Mouse (Mus musculus): Measurements from ENCODE around the gene C2cd3.
A peak's percentile ranks its signal among the peaks of the same experiment; 100 is the strongest.

C2cd3 gene

DNA sequence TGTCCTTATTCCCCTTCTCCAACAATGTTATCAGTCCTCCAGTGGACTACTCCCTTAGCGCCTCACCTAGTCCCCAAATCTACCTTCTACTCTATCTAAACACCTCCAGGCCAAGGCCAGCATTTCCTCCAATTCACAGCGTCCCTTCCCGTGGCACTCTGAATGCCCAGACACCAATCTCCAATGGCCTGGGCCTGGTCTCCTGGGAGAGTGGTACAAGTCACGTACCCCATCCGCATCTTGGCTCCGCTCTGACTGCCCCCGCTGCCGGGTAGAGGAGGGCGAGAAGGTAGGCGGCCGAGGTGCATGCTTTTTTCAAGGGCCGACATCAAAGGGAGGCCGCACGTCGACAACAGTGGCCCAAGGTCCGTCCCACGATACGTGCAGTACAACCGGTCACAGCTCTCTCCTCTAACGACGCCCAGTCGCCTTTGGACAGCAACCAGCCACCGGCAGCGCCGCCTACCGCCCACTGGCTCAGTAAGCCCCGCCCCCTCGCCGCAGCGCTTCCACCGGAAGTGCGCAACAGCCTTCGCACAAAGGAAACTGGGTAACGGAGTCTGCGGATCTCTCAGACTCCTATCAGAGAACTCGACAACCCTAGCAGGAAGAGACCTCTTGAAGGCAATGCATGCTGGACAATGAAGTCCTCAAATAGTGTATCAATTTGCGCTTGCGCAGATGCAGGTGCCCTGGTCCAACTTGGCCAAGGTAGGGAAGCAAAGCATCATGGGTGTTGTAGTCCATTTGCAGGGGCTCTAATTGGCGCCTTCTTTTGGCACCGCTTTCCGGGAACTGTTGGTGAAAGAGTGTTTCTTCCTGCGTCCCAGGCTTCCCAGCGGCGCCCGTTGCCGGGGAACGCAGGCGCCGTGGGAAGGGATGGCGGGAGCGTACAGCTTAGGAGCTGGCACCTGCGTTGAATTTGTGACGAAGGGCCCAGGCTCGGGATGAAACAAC is at the start of gene C2cd3, which contains the start of gene Ppme1:
Gene C2cd3 (plus strand): TSS at position 739 of the 957 bp plus-strand sequence.
Gene Ppme1 (minus strand): TSS at position 813 of the 957 bp plus-strand sequence.
- peak; percentile 98 for DNase-seq

DNA sequence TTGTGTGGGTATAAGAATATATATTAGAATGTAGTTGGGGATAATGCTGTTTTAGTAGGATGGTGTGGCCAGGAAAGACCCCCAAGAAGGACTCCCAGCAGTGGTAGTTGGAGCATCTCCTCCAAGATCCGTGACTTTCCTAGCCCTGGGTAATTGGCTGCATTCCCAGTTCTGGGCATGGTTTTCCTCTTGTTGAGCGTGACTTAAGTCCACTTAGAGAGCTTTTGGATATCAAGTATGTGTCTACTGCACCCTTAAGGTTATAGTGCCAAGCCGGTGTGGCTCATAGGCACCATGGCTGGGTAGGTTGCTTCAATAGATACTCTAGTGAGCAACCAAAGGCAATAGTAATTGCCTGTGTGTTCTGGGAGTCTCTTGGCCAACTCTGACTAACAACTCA is 48.3 kb upstream of the C2cd3 start:
- no peak for DNase-seq

DNA sequence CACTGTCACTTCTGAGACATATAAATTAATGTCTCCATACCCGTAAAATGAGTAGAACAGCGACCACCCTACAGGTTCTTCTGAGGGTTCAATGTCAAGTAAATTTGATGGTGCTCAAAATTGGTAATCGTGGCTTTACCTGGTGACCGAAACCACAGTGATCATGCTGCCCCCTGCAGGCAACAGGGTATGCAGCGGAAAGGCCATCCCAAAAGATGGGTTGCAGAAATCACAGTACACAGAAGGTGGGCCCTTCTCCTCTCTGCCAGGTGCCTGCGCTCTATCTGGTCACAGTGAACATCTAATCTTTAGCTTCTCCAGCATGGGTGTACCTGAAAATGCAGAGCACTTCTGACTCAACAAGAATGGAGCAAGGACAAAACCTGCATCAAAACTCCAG is 46.6 kb upstream of the C2cd3 start:
- peak; percentile 72 for DNase-seq

DNA sequence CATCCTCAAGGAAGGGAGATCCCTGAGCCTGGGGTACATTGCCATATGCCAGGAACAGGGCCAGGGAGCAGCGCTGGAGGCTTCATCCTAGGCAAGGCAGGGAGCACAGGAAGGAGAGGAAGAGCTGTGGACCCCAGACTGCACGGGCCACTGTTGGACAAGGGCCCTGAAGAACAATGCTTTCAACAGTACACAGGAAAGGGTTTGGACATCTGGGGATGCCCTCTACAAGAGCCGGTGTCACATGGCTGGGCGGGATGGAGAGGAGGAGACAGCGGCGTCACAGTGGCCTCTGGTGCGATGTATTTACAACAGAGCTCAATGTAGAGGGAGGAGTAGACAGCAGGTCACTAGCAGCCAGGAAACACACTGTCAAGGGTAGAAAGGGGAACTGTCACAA is 44.5 kb upstream of the C2cd3 start:
- DNase-seq: no peak

DNA sequence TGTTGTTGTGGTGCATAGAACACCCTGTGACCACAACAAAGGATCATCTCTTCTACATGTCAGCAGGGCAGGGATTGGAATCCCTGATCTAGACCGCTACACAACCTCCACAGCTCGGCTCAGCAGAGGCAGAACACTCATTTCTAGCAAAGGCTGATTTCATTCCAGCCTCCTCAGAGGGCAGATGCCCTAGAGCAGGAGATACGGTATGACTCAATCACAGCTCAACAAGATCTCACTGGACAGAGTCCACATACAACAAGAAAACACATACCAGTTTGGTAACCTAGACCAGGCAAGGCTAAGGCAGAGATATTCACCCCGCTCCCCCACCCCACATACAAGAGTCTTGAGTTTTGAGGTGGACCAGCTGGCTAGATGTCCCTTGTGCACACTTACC is 43.4 kb upstream of the C2cd3 start:
- DNase-seq: no peak

DNA sequence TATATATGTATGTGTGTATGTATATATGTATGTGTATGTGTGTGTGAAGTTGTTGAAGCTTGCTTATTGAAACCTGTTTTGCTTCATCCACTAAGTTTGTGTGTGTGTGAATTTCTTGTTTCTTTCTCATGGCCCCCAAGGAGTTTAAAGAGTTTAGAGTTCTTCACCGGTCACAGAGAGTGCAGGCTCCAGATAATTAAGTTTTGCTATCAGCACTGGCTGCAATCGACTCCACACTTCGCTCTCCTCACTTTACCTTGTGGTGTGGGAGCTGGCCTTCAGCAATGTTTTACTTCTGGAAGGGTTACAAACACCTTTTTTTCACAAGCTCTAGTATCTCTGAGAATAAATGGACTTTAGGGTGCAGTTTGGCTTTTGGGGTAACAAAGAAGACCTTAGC is 40.8 kb upstream of the C2cd3 start:
- DNase-seq: no peak

DNA sequence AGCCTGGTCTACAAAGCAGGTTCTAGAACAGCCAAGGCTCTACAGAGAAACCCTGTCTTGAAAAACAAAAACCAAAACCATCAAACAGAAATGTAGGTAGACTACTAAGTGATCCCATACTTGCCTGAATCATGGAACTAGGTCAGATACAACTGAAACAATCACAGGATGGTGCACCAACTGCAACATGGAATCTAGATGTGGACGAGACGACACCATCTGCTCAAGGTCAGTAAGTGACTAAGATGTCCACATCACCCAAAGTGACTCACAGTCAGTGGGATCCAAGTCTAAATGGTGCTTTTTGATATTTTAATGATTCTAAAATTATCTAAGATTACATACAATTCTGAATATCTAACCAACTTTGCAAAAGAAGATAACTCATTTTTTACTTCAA is 36.1 kb upstream of the C2cd3 start:
- DNase-seq: no peak

DNA sequence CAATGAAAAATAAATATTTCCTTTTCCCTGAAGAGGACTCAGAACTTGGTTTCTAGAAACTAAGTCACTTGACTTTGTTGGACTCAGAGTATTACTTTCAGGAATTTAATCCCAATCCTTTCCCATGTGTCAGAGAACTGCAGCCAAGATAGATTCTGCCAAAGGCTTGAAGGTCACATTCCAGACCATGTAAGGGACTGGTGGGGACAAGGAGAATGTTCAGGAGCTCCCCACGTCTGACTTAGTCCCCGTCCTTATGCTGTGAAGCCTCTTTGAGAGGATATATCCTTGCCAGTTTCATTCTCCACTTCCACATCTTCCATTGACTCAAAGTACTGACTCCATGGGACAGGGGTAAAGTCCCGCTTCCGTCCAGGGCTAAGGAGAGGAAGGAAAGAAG is 17.0 kb upstream of the C2cd3 start:
- DNase-seq: no peak

DNA sequence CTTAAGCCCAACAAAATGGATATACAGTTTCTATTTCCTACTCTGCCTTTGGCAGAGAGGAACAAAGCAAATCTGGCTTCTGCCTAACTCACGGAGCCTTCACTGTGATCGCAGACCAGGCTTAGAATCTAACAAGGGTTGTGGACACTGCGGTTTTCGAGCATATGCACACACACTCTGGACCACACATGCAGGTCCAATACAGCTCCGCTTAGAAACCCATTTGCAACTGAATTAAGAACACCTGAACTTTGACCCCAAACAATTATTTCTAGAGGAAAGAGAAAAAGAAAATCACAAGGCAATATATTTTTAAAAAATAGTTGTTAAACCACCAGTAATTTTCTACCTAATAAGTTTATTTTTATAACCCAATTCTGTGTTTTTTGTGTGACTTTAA is 15.7 kb upstream of the C2cd3 start:
- no peak for DNase-seq

DNA sequence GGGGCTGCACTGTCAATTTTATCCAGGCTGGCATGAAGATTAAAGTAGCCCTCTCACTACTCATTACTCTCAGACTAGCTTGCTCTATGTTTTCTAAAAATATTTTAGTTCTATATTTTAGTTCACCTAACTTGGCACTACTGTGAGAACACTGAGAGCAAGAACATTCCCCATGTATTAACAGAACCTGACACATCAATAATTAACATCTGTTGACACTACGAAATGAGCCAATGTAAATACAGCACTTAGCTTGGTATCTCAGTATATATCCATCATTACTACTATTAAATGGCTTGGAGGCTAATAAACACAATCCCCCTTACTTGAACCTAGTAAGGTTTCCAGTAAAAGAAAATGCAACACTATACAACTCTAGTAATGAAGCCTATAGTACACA is 15.3 kb upstream of the C2cd3 start:
- no peak for DNase-seq

DNA sequence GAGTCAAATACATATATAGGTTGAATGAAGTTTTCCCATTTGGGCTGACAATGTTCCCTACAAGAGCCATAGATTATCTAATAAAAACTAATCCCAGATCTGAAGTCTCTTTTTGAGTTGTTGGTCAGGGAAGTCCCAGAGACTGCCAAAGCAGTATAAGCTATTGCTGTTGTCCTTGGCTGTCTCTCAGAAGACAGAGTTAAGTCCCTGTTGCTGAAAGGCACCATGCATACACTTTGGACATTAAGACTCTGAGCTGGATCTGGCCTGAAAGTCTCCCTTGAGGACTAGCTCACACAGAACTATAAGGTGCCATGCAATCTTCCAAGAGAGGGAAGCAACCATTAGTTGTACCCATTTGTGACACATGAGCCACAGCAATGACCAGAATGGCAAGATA is 14.2 kb upstream of the C2cd3 start:
- DNase-seq: no peak

DNA sequence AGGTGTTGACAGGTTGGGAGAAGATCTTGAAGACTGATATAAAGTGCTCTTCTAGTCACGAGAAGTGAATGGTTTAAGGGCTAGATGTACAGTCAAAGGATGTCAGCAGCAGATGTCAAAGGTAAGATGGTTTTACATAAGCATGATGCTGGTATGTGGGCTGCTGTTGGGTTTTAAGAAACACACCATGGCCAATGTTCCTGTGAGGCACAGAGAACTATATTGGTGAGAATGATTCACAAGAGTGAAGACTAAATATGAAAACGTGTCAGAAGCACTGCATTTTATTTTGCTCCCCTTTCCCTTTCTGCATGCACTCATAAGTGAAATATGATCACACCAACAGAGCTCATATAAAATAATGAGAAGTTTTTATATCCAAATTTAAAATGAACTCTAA is 8.9 kb upstream of the C2cd3 start:
- DNase-seq: no peak

DNA sequence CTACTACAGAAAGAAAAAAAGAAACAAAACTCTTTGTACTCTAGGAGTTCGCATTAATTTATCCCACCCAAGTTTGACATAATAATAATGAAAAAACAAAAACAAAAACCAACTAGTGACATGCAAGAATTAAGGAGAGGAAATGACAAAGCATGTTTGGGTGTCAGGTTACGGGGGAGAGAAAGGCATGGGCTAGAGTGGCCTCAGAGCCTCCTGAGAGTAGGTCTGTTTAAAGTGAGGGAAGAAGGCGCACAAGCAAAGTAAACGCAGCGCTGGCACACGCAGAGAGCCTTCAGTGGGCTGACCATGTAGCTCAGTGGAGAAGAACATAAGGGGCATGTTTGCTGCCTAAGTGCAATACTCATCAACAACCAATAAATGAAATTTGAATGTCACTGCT is 7.1 kb upstream of the C2cd3 start:
- no peak for DNase-seq

DNA sequence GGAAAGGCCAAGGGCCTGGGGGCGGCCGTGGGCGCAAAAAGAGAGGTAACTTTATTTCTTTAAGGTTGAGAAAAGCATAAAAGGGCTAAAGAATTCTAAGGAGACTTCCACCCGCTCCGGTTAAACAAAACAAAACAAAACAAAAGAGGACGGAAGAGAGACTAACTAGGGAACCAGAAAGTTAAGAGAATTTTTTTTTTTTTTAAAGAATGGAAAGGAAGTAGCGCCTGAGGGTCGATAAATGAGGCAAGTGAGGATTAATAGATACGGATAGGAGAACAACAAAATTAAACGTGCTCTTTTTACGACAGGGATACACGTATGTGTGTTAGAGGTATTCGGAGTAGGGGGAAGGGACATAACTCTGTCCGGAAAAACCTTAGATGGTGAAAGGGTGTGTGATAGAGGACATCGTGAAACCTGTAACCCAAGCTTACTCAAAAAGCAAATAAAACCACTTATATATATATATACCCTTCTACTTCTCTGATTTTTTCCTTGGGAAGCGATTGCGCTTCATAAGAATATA is 483 bp downstream of the C2cd3 start:
- no peak for DNase-seq

DNA sequence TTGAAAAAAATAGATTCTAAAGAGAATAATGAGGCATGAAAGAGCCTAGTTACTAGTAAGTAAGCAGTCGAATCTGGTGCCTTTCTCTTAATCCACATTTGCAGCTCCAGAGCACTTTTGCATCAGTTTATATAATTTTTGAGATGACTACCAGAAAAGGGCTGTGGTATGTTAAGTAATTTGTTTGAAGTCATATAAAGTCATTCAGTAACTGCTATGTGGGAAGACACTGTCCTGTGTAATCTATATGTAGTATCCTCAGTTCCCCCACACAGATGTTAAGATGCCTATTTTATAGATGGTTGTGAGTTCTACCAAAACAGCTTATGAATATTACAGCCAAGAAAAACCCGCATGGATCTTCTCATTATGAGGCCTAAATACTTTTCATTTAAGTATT is 6.2 kb downstream of the C2cd3 start:
- no peak for DNase-seq

DNA sequence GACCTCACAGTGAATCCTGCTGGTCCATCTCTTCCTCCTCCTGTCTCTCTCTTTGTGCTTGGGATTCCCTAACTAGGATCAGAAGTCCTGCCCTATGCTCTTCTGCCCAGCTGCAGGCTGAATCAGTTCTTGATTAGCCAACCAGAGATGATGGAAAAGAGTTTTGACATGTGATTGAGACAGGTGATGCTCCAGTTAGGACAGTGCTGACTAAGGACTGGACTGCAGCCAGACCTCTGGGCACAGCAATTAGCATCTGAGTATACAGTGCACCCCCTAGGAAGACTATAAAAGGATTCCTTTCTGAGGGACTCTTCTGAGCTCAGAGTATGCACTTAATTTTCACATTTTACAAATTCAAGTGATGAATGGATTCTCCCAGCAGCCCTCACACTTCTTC is 9.1 kb downstream of the C2cd3 start:
- DNase-seq: no peak

DNA sequence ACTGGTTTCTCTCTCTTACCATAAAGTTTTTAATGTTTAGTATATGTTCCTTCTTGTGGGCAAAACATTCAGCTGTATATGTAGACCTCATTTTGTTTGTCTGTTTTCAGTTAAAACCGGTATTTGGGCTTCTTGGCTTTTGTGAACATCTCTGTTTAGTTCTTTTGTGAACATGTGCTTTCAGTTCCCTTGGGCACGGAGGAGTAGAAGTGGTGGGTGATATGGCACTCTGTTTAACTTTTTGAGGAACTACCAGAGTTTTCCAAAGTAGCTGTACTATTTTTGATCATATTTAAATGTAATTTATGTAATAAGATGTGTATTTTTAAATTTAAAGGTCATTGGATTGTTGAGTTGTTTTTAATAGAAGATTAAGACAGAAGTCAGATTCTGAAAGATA is 11.2 kb downstream of the C2cd3 start:
- DNase-seq: no peak

DNA sequence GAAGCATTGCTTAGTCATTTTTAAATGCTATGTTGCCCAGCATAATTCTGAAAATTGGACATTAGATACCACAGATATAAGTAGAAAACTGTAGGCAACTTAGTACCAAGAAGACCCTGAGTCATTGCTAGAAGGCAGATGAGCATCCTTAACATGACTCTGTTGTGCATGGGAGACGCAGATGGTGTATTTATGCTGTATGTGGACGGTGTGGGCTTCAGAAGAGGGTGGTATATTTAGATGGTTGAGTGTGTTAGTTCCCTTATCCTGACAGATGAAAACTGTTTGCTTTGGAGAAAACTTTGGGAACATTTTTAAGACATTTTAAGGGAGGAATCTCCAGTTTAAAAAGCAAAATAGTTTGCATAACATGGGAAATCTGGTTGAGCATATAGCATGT is 16.1 kb downstream of the C2cd3 start:
- no peak for DNase-seq

DNA sequence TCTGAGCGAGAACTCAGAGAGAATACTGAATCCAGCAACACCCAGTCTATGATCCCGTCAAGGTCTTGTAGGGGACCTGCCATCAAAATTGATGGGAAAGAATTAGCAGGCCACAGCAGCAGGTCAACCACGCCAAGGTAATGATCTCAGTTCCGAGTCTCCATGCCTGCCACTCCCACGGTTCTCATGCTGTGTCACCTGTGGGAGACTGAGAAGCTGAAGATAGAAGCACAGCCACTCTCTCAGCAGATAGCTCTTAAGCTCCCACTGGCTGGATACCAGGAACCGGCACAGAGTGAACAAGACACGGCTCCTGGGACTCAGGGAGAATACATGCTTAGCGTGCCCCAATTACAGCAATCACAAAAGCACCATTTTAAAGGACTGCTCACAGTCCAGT is 18.1 kb downstream of the C2cd3 start:
- no peak for DNase-seq

DNA sequence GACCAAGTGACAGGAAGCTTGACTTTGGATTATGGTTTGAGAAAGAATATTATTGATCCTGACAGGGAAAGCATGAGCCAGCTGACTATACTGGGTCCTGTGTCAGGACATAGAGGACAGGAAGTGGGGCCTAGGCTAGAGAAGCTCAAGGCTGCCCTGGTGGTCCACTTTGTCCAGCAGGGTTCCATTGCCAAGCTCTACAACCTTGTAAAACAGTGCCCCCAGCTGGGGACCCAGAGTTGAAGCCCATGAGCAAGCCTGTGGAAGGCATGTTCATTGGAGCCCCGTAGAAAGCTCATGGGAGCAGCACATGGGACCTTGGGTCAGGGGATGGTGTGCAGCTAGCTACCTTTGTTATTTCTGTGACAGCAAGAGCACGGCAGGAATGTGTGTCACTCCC is 20.2 kb downstream of the C2cd3 start:
- peak; percentile 14 for DNase-seq

DNA sequence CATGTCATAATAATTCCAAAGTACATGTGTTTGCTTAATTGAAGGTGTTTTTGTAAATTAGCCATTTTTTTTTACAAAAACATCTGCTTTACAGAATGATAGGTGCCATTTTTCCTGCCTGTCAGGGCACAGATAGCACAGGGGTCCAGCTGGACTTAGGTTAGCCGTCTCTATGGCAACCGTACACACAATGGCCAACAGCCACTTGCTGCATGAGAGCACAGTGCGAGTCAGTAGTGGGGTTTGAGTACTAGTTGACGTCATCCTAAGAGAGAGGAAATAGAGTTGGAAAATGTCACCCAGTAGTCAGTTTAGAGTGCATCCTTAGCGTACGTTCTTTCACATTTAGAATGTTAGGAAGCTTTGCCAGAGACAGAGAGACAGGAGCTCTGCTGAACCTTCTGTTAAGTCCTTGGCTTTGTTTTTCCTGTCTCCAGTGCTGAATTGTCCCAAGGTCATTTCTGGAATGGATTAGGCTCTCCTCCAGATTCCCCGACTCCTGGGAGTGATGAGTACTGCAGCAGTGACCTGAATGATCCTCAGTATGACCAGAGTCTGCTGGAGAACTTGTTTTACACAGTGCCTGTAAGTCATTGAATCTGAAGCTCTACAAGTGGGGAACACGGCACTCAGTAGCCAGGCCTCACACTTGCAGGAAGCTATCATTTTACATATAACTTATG is 27.3 kb downstream of the C2cd3 start:
- no peak for DNase-seq

DNA sequence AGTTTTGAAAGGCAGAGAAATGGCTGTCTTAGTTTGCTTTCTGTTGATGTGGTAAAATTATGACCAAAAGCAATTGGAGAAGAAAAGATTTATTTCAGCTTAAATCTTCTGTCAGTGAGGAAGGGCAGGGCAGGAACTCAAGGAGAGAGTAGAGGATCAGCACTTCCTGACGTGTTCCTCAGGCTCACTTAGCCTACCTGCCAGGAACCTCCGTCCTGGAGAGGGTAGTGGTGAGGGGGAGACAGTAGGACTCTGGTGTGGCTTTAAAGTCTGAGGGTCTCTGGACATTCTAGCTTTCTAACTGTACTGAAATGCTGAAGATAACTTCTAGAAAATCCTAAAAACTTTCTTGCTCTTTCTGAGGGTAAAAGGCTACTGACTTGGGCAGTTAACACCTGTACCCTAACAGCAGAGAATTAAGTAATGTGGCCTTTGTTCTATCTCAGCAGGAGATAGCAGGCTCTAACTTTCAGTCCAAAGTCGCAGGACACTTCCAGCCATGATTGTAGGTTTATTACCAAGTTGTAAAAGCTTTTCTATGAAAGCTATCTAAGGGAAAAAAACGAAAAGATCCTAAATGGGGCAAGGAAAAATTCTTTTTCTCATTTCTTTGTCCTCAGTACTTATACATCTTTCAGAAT is 29.0 kb downstream of the C2cd3 start:
- DNase-seq: no peak

DNA sequence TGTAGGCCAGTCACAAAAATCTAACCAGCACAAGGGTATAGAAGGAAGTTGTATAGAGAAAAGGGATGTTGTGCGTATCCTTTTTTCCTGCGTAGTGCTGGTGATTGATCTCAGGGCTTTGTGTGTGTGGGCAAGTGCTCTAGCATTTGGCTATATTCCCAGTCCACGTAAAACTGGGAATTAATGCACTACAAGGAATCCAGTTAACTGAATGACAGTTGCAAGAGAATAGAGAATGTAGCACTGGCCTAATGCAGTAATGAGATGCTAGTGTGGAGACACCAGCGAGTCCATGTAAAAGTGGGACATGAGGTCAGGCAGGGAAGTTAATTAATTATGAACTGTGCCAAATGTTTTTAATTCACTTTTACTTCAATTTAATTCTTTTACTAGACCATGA is 30.7 kb downstream of the C2cd3 start:
- DNase-seq: no peak

DNA sequence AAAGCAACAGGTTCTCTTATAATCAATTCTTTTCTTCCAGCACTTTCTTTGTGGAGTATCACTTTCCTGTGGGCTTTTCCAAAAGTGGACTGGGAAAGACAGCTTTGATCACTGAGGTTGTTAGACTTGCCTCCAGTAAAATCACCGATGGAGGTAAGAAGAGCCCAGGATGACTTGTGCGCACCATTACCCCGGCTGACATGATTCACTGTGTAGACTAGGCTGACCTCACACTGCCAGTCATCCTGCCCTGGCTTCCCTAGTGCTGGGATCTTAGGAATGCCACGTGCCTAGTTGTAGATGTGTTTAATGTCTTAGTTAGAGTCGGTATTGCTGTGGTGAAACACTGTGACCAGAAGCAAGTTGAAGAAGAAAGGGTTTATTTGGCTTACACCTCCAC is 35.6 kb downstream of the C2cd3 start:
- DNase-seq: no peak
